Mouse (Mus musculus) cerebellum, adult 2 months (tissue): ENCODE results near the gene Nfxl1. TPM values are rescaled to one million over a fixed set of nuclear protein-coding genes. Genes with fewer than 3 reads are reported as not detected.

Experiments
- DNase-seq, 2 experiments: peaks; one replicate each; pipeline ENCODE4 v3.0.0; 2021
- H3K27ac ChIP-seq: fragments of 200-500 bp; 2 replicates; pipeline ENCODE4 v1.5.1; 2012; ENCODE audit warnings: low read length, control low read depth, inconsistent platforms; ENCODE audit not compliant: insufficient read depth
- H3K27me3 ChIP-seq: fragments of 200-500 bp; 2 replicates; pipeline ENCODE4 v1.6.1; 2012; ENCODE audit warnings: inconsistent platforms, mild to moderate bottlenecking, low read length, moderate library complexity; ENCODE audit not compliant: control insufficient read depth, insufficient read depth
- H3K4me1 ChIP-seq: fragments of 200-500 bp; 2 replicates; pipeline ENCODE4 v1.6.1; 2011; ENCODE audit warnings: low read length; ENCODE audit not compliant: control insufficient read depth, insufficient read depth
- H3K4me3 ChIP-seq: fragments of 200-500 bp; replicated peaks from 2 replicates; pipeline ENCODE3; 2011; ENCODE audit warnings: mild to moderate bottlenecking, low read depth, low read length, control low read depth; ENCODE audit not compliant: insufficient read depth
- CTCF ChIP-seq: fragments of 200-500 bp; IDR thresholded peaks from 2 replicates; pipeline ENCODE4 v1.5.1; 2011; ENCODE audit warnings: low read depth, mild to moderate bottlenecking, control low read depth, low read length, moderate library complexity, borderline replicate concordance; ENCODE audit not compliant: insufficient read depth
- POLR2A ChIP-seq: fragments of 200-500 bp; IDR thresholded peaks from 2 replicates; pipeline ENCODE4 v1.6.1; 2011; ENCODE audit warnings: low read length, control low read depth, borderline replicate concordance; ENCODE audit not compliant: insufficient read depth
- WGBS: fragments of 180-500 bp; shearing (Covaris S2); methylation state at CpG from one replicate; pipeline ENCODE4 v1.1.7; 2018; 5-methylcytosine and 5-hydroxymethylcytosine counted together
- polyA plus RNA-seq: library from polyadenylated mRNA; depleted of rRNA; stranded (reverse); fragments of >200 nt; gene quantifications from 2 replicates; pipeline ENCODE4 v1.2.3, GENCODE M21; 2012; rRNA removed

The Nfxl1 gene
- polyA plus RNA-seq, 1 experiment, result 10.9 TPM

DNA sequence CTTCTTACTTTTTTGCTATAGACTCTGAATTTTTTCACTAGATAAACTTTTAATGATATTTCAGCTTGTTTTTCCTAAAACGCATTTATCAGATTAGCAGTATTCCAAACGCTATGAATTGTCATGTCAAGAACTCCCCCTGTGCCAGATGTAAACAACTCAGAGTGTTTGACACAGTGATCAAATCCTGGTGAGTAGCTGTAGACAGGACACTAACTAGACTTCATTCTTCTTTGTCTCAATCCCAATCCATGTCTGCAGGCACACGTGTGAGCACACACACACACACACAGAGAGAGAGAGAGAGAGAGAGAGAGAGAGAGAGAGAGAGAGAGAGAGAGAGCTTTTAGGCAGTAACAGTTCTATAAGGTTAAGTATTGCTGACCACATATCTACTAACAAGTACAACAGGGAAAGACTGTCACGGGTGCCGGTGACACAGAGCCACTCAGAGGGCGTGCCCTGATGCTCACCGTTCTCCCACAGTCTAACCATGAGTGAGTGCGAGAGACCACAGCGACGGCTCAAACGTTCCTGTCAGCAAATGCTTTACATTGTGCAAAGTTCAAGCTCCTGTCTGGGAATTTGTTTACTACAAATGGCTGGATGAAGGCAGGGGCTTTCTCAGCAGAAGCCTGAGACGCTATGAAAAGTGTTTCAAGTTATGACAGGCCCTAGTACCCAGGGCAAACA is 87.0 kb downstream of the Nfxl1 start:
- WGBS, result 71% methylated on average over 12 of the region's 12 CpGs
- H3K4me3 ChIP-seq, result no peak overlapping the region
- no peaks in the 10 kb centered on the region for H3K4me1 ChIP-seq
- TF ChIP-seq CTCF (no peak), POLR2A (no peak)
- no peak overlapping the region for H3K27ac ChIP-seq
- no peak for DNase-seq
- no peaks in the 10 kb centered on the region for H3K27me3 ChIP-seq

DNA sequence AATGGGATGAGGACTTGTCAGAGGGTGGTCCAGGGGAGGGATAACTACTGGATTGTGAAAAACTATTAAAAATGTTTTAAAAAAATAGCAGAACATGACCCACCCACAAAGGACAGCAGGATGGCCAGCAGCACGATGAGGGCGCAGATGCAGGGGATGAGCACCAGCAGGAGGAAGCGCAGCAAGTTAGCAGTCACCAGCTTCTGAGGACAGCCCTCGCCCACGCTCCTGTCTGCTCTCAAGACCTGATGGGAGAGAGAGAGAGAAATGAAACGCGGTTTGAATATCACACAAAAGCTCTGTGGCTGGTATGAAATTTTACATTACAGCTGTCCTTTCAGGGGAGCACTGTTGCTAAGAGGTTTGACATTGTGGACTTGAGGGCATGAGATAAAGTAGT is 87.7 kb downstream of the Nfxl1 start:
- H3K4me3 ChIP-seq, result no peak overlapping the region
- H3K4me1 ChIP-seq, result no peaks in the 10 kb centered on the region
- no peak for TF ChIP-seq POLR2A
- no peak for TF ChIP-seq CTCF
- no peak for DNase-seq
- 63% methylated on average over 7 of the region's 7 CpGs for WGBS
- no peaks in the 10 kb centered on the region for H3K27me3 ChIP-seq
- no peak overlapping the region for H3K27ac ChIP-seq

DNA sequence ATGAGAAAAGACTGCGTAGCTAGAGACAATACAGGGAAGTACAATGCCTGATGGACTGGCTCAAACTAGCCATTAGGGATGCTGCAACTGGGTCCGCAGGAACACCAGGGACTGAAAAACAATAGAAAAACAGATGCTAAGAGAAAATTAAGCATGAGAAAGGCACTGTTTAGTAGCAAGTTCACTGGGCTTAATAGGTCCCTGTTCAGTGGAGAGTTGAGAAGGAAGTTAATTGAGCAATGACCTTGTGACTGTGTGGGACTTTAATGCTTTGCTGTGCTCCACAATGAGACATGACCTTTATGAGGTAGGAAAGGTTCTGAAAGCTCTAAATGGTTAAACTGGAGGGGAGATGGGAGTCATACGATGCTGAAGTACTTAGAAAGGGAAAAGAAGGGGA is 94.6 kb downstream of the Nfxl1 start:
- no peaks in the 10 kb centered on the region for H3K27me3 ChIP-seq
- WGBS, result 87% methylated on average over 3 of the region's 3 CpGs
- DNase-seq, result no peak
- H3K4me1 ChIP-seq, result no peaks in the 10 kb centered on the region
- H3K4me3 ChIP-seq, result no peak overlapping the region
- TF ChIP-seq POLR2A, result no peak
- TF ChIP-seq CTCF, result no peak
- no peak overlapping the region for H3K27ac ChIP-seq

Other genes starting within 250 kb of the Nfxl1 start
- gene Corin, start 55.2 kb downstream of the Nfxl1 start, polyA plus RNA-seq, result 2.3 and 3.0 TPM in 2 replicates
- gene Zar1, start 21.6 kb upstream of the Nfxl1 start, polyA plus RNA-seq, result 0.48 and 0.56 TPM in 2 replicates
- gene Gm5868, start 27.9 kb upstream of the Nfxl1 start, polyA plus RNA-seq, result 0.49 and 0.82 TPM in 2 replicates
- gene Cnga1, start 84.6 kb upstream of the Nfxl1 start, polyA plus RNA-seq, result not detected in 2 replicates
- not detected in 2 replicates for gene Nipal1, start 88.1 kb upstream of the Nfxl1 start, polyA plus RNA-seq
- gene Txk, start 193.1 kb upstream of the Nfxl1 start, polyA plus RNA-seq, result 0.03 and 0.05 TPM in 2 replicates